Mouse (Mus musculus): ENCODE measurements around the gene Ldlr.
"Not testable (repeated sequence)": the region's sequence is repeated elsewhere in the genome, so short reads cannot be mapped to it uniquely, and the experiment has no call there.

DNA sequence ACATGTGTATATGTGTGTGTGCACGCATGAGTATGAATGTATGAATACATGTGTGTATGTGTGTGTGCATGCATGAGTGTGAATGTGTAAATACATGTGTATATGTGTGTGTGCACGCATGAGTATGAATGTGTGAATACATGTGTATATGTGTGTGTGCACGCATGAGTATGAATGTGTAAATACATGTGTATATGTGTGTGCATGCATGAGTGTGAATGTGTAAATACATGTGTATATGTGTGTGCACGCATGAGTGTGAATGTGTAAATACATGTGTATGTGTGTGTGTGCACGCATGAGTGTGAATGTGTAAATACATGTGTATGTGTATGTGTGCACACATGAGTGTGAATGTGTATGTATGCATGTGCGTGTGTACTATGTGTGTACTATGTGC is 70.2 kb downstream of the Ldlr start:
- not testable (repeated sequence) for TF ChIP-seq CTCF (IDR thresholded peaks at IDR 0.05; ENCODE audit: low read depth, low read length); POLR2A (IDR thresholded peaks at IDR 0.05; ENCODE audit: borderline replicate concordance, low read depth, low read length)

Data from bone marrow macrophage, adult 2 months (primary cell).